Mouse (Mus musculus): ENCODE results near the gene F3. TPM values are rescaled to one million over a fixed set of nuclear protein-coding genes. Genes with fewer than 3 reads are reported as not detected.

Gene F3
- total and polyA plus RNA-seq, 3 experiments: 0.46 to 0.73 (median 0.55) TPM

DNA sequence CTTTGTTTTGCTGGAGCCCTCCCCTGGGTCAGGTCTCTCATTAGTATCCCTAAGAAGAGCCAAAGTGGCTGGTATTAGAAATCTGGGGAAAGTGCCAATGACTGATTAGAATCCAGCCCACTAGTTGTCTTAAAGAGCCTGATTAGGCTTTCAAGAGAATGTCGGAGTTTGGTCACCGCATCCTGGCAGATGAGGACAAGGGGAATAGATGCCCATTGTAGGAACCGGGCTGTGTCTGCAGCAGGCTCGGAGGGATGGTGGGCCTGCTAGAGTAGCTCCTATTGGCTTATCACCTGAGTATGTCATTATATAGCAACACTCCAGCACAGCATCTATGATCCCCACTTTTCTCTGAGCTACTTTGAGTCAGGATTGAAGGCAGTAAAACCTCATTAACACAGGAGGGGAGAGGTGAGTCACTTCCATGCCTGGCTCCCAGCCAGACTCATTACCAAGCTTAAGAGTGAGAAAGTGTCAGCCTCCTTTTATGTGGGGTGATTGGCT is 36.9 kb upstream of the F3 start:
- Histone ChIP-seq H3K36me3 (replicated peaks in 1 of 2; ENCODE audit: control insufficient read depth in 1 of 2, insufficient read depth in 1 of 2, low read length in 1 of 2) (no peaks in the 10 kb centered on the region), H3K4me3 (replicated peaks in 1 of 3; ENCODE audit: low read depth in 2 of 3, low read length in 2 of 3, poor library complexity in 1 of 3) (no peak overlapping the region), H3K4me2 (ENCODE audit: insufficient read depth, low read depth, poor library complexity, severe bottlenecking) (no peak overlapping the region), H3K9ac (ENCODE audit: insufficient read depth, low read depth) (no peak overlapping the region), H3K27me3 (replicated peaks) (no peaks in the 10 kb centered on the region), H3K4me1 (ENCODE audit: control insufficient read depth in 1 of 2, insufficient read depth in 2 of 2) (no peaks in the 10 kb centered on the region), H3K9me3 (replicated peaks; ENCODE audit: low read length) (no peaks in the 10 kb centered on the region), H3K79me2 (replicated peaks; ENCODE audit: control insufficient read depth, extremely low read depth, insufficient read depth, poor library complexity, severe bottlenecking) (no peaks in the 10 kb centered on the region), H3K27ac (ENCODE audit: insufficient read depth, low read depth) (no peak overlapping the region)
- dilution Hi-C loops (cut with MboI; ENCODE audit: extremely low pct_ligation_motif_present, extremely low pct_unique_long_range_greater_than_20kb, low sequenced_read_pairs) (no loop called here), in situ Hi-C loops (cut with MboI; ENCODE audit: low pct_ligation_motif_present, low pct_unique_long_range_greater_than_20kb, low sequenced_read_pairs) (no loop called here)
- TF ChIP-seq KAT2A (IDR thresholded peaks at IDR 0.05; ENCODE audit: insufficient replicate concordance, low read length) (no peak), MEF2A (IDR thresholded peaks at IDR 0.05; ENCODE audit: borderline replicate concordance, low read depth, low read length) (no peak), RCOR1 (conservative IDR thresholded peaks at IDR 0.05; ENCODE audit: low read depth, low read length) (no peak), JUN (IDR thresholded peaks at IDR 0.05; ENCODE audit: insufficient read depth, low read depth, low read length) (no peak), JUND (conservative IDR thresholded peaks at IDR 0.05; ENCODE audit: low read depth, low read length) (no peak), USF1 (IDR thresholded peaks at IDR 0.05; ENCODE audit: low read depth, low read length) (no peak), MYC (IDR thresholded peaks at IDR 0.05; ENCODE audit: low read depth, low read length) (no peak), SMC3 (IDR thresholded peaks at IDR 0.05; ENCODE audit: low read depth, low read length) (no peak), ZNF384 (IDR thresholded peaks at IDR 0.05; ENCODE audit: low read depth, low read length) (no peak), HCFC1 (IDR thresholded peaks at IDR 0.05; ENCODE audit: low read depth, low read length) (no peak), ZC3H11A (IDR thresholded peaks at IDR 0.05; ENCODE audit: low read depth, low read length) (no peak), MXI1 (IDR thresholded peaks at IDR 0.05; ENCODE audit: low read depth, low read length) (no peak), IRF4 (IDR thresholded peaks at IDR 0.05; ENCODE audit: low read depth, low read length) (no peak), MAZ (IDR thresholded peaks at IDR 0.05; ENCODE audit: low read depth, low read length) (no peak), CHD1 (IDR thresholded peaks at IDR 0.05; ENCODE audit: low read depth, low read length) (no peak), POLR2AphosphoS2 (IDR thresholded peaks at IDR 0.05; ENCODE audit: low read depth, low read length) (no peak), CTCF (conservative IDR thresholded peaks at IDR 0.05 in 1 of 2, IDR thresholded peaks at IDR 0.05 in 1 of 2; ENCODE audit: low read depth in 2 of 2, low read length in 2 of 2) (no peak), SIN3A (IDR thresholded peaks at IDR 0.05; ENCODE audit: low read length) (no peak)
- no peak for DNase-seq (ENCODE audit: extremely low read depth)

DNA sequence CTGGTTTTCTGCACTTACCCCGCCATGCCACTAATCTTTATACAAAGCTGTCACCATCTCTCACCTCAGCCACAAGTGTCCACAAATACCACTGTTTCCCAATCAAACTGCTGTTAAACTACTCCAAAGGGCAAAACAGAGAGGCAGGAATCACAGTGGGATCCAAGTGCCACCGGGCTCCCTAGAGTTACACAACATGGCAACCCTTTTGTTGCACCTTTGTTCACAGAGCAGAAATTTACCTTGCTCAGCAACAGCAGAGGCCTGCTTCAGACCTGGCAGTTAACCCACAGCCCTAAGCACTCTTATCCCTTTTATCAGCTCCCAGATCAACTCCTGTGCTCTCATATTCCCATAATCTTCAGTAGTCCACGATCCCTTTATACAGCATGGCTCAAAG is 35.6 kb upstream of the F3 start:
- no peaks in the 10 kb centered on the region for H3K4me1 ChIP-seq (ENCODE audit: control insufficient read depth in 1 of 2, insufficient read depth in 2 of 2)
- no peak for TF ChIP-seq MXI1 (IDR thresholded peaks at IDR 0.05; ENCODE audit: low read depth, low read length)
- TF ChIP-seq NRF1 (IDR thresholded peaks at IDR 0.05; ENCODE audit: low read depth, low read length): no peak
- no peak for TF ChIP-seq GABPA (IDR thresholded peaks at IDR 0.05; ENCODE audit: insufficient replicate concordance, low read depth, low read length)
- TF ChIP-seq BHLHE40 (IDR thresholded peaks at IDR 0.05; ENCODE audit: low read depth, low read length): no peak
- TF ChIP-seq EP300 (IDR thresholded peaks at IDR 0.05; ENCODE audit: low read length): no peak
- TF ChIP-seq POLR2A (IDR thresholded peaks at IDR 0.05; ENCODE audit: low read depth, low read length): no peak
- no peak for TF ChIP-seq ETS1 (conservative IDR thresholded peaks at IDR 0.05; ENCODE audit: low read depth, low read length)
- no peak for TF ChIP-seq ZNF384 (IDR thresholded peaks at IDR 0.05; ENCODE audit: low read depth, low read length)
- TF ChIP-seq RCOR1 (conservative IDR thresholded peaks at IDR 0.05; ENCODE audit: low read depth, low read length): no peak
- no peak for TF ChIP-seq MAX (IDR thresholded peaks at IDR 0.05; ENCODE audit: low read length)
- no peak for TF ChIP-seq TCF12 (IDR thresholded peaks at IDR 0.05; ENCODE audit: low read depth, low read length)
- no peak for TF ChIP-seq ELF1 (IDR thresholded peaks at IDR 0.05; ENCODE audit: low read depth, low read length)
- no peak for TF ChIP-seq CHD2 (IDR thresholded peaks at IDR 0.05; ENCODE audit: low read length)
- H3K79me2 ChIP-seq (replicated peaks; ENCODE audit: control insufficient read depth, extremely low read depth, insufficient read depth, poor library complexity, severe bottlenecking): no peaks in the 10 kb centered on the region
- dilution Hi-C loops (cut with MboI; ENCODE audit: extremely low pct_ligation_motif_present, extremely low pct_unique_long_range_greater_than_20kb, low sequenced_read_pairs) (no loop called here), in situ Hi-C loops (cut with MboI; ENCODE audit: low pct_ligation_motif_present, low pct_unique_long_range_greater_than_20kb, low sequenced_read_pairs) (no loop called here)
- no peaks in the 10 kb centered on the region for H3K36me3 ChIP-seq (replicated peaks in 1 of 2; ENCODE audit: control insufficient read depth in 1 of 2, insufficient read depth in 1 of 2, low read length in 1 of 2)
- no peak overlapping the region for H3K4me3 ChIP-seq (replicated peaks in 1 of 3; ENCODE audit: low read depth in 2 of 3, low read length in 2 of 3, poor library complexity in 1 of 3)
- H3K9ac ChIP-seq (ENCODE audit: insufficient read depth, low read depth): no peak overlapping the region
- no peaks in the 10 kb centered on the region for H3K27me3 ChIP-seq (replicated peaks)
- H3K4me2 ChIP-seq (ENCODE audit: insufficient read depth, low read depth, poor library complexity, severe bottlenecking): no peak overlapping the region
- H3K27ac ChIP-seq (ENCODE audit: insufficient read depth, low read depth): no peak overlapping the region
- no peaks in the 10 kb centered on the region for H3K9me3 ChIP-seq (replicated peaks; ENCODE audit: low read length)
- DNase-seq (ENCODE audit: extremely low read depth): no peak
